Mouse (Mus musculus): ENCODE data around the gene Lhfpl3. TPM values are rescaled to one million over a fixed set of nuclear protein-coding genes. Genes with fewer than 3 reads are reported as not detected.

Lhfpl3 gene
- polyA plus RNA-seq, 1 experiment from 2014 or later = 0.66 TPM

GRCm38 (mm10) chr5:22928746-22929145 is 182.9 kb downstream of the Lhfpl3 start:
- DNase-seq (ENCODE audit: low spot score) = peak; percentile 52
- ATAC-seq (replicated peaks; ENCODE audit: insufficient number of reproducible peaks, low FRiP score, low TSS enrichment, low read depth) = no peak
- H3K27ac ChIP-seq (replicated peaks; ENCODE audit: low read depth, low read length) = no peak overlapping the region
- no peak overlapping the region for H3K9ac ChIP-seq (replicated peaks; ENCODE audit: low read length)
- 26% methylated on average over 2 of the region's 2 CpGs for WGBS
- H3K36me3 ChIP-seq (replicated peaks; ENCODE audit: control insufficient read depth, insufficient read depth, low read depth, low read length) = no peaks in the 10 kb centered on the region
- H3K4me1 ChIP-seq (ENCODE audit: control insufficient read depth, insufficient read depth, low read length) = no peaks in the 10 kb centered on the region
- H3K4me2 ChIP-seq (ENCODE audit: low read depth, low read length) = no peak overlapping the region
- no peaks in the 10 kb centered on the region for H3K27me3 ChIP-seq (ENCODE audit: control insufficient read depth, insufficient read depth, low read length)
- no peaks in the 10 kb centered on the region for H3K9me3 ChIP-seq (replicated peaks; ENCODE audit: control insufficient read depth, low read length)
- H3K4me3 ChIP-seq (ENCODE audit: low read depth, low read length) = no peak overlapping the region

- Histone ChIP-seq H3K4me3 (ENCODE audit: low read depth, low read length) (no peak overlapping the region), H3K27ac (replicated peaks; ENCODE audit: low read depth, low read length) (no peak overlapping the region), H3K4me1 (ENCODE audit: control insufficient read depth, insufficient read depth, low read length) (no peaks in the 10 kb centered on the region), H3K27me3 (ENCODE audit: control insufficient read depth, insufficient read depth, low read length) (no peaks in the 10 kb centered on the region), H3K36me3 (replicated peaks; ENCODE audit: control insufficient read depth, insufficient read depth, low read depth, low read length) (no peaks in the 10 kb centered on the region), H3K4me2 (ENCODE audit: low read depth, low read length) (no peak overlapping the region), H3K9ac (replicated peaks; ENCODE audit: low read length) (no peak overlapping the region), H3K9me3 (replicated peaks; ENCODE audit: control insufficient read depth, low read length) (no peaks in the 10 kb centered on the region)
- ATAC-seq (replicated peaks; ENCODE audit: insufficient number of reproducible peaks, low FRiP score, low TSS enrichment, low read depth) (no peak), DNase-seq (ENCODE audit: low spot score) (peak; percentile 67)
- WGBS = 56% methylated on average over 5 of the region's 5 CpGs
Observed at GRCm38 (mm10) chr5:22943306-22943705, 197.4 kb downstream of the Lhfpl3 start.

- H3K36me3 ChIP-seq (replicated peaks; ENCODE audit: control insufficient read depth, insufficient read depth, low read depth, low read length) = no peaks in the 10 kb centered on the region
- no peak overlapping the region for H3K27ac ChIP-seq (replicated peaks; ENCODE audit: low read depth, low read length)
- no peak overlapping the region for H3K4me2 ChIP-seq (ENCODE audit: low read depth, low read length)
- no peaks in the 10 kb centered on the region for H3K4me1 ChIP-seq (ENCODE audit: control insufficient read depth, insufficient read depth, low read length)
- no peaks in the 10 kb centered on the region for H3K9me3 ChIP-seq (replicated peaks; ENCODE audit: control insufficient read depth, low read length)
- no peak overlapping the region for H3K9ac ChIP-seq (replicated peaks; ENCODE audit: low read length)
- H3K4me3 ChIP-seq (ENCODE audit: low read depth, low read length) = no peak overlapping the region
- ATAC-seq (replicated peaks; ENCODE audit: insufficient number of reproducible peaks, low FRiP score, low TSS enrichment, low read depth) (no peak), DNase-seq (ENCODE audit: low spot score) (no peak)
- 60% methylated on average over 6 of the region's 6 CpGs for WGBS
- no peaks in the 10 kb centered on the region for H3K27me3 ChIP-seq (ENCODE audit: control insufficient read depth, insufficient read depth, low read length)
Observed at GRCm38 (mm10) chr5:22963300-22963699, 217.4 kb downstream of the Lhfpl3 start.

GRCm38 (mm10) chr5:22986771-22987170 is 240.9 kb downstream of the Lhfpl3 start:
- H3K4me3 ChIP-seq (ENCODE audit: low read depth, low read length) = no peak overlapping the region
- ATAC-seq (replicated peaks; ENCODE audit: insufficient number of reproducible peaks, low FRiP score, low TSS enrichment, low read depth) (no peak), DNase-seq (ENCODE audit: low spot score) (no peak)
- no peak overlapping the region for H3K4me2 ChIP-seq (ENCODE audit: low read depth, low read length)
- no peak overlapping the region for H3K9ac ChIP-seq (replicated peaks; ENCODE audit: low read length)
- H3K27me3 ChIP-seq (ENCODE audit: control insufficient read depth, insufficient read depth, low read length) = no peaks in the 10 kb centered on the region
- no peak overlapping the region for H3K27ac ChIP-seq (replicated peaks; ENCODE audit: low read depth, low read length)
- H3K4me1 ChIP-seq (ENCODE audit: control insufficient read depth, insufficient read depth, low read length) = no peaks in the 10 kb centered on the region
- H3K36me3 ChIP-seq (replicated peaks; ENCODE audit: control insufficient read depth, insufficient read depth, low read depth, low read length) = no peaks in the 10 kb centered on the region
- 83% methylated on average over 2 of the region's 2 CpGs for WGBS
- no peaks in the 10 kb centered on the region for H3K9me3 ChIP-seq (replicated peaks; ENCODE audit: control insufficient read depth, low read length)

- ATAC-seq (replicated peaks; ENCODE audit: insufficient number of reproducible peaks, low FRiP score, low TSS enrichment, low read depth) = no peak
Observed at GRCm38 (mm10) chr5:22999811-23000210, 254.0 kb downstream of the Lhfpl3 start.

GRCm38 (mm10) chr5:23003123-23003797 is 257.4 kb downstream of the Lhfpl3 start:
- Histone ChIP-seq H3K4me3 (ENCODE audit: low read depth, low read length) (no peak overlapping the region), H3K27ac (replicated peaks; ENCODE audit: low read depth, low read length) (no peak overlapping the region), H3K4me2 (ENCODE audit: low read depth, low read length) (no peak overlapping the region), H3K27me3 (ENCODE audit: control insufficient read depth, insufficient read depth, low read length) (no peaks in the 10 kb centered on the region), H3K9me3 (replicated peaks; ENCODE audit: control insufficient read depth, low read length) (no peaks in the 10 kb centered on the region), H3K4me1 (ENCODE audit: control insufficient read depth, insufficient read depth, low read length) (no peaks in the 10 kb centered on the region), H3K36me3 (replicated peaks; ENCODE audit: control insufficient read depth, insufficient read depth, low read depth, low read length) (no peaks in the 10 kb centered on the region), H3K9ac (replicated peaks; ENCODE audit: low read length) (no peak overlapping the region)
- WGBS = 77% methylated on average over 2 of the region's 2 CpGs
- ATAC-seq (replicated peaks; ENCODE audit: insufficient number of reproducible peaks, low FRiP score, low TSS enrichment, low read depth) (no peak), DNase-seq (ENCODE audit: low spot score) (no peak)

More at GRCm38 (mm10) chr5:22999811-23000210, 254.0 kb downstream of the Lhfpl3 start:
- no peak for DNase-seq (ENCODE audit: low spot score)
- H3K27ac ChIP-seq (replicated peaks; ENCODE audit: low read depth, low read length) = no peak overlapping the region
- H3K4me1 ChIP-seq (ENCODE audit: control insufficient read depth, insufficient read depth, low read length) = no peaks in the 10 kb centered on the region
- H3K27me3 ChIP-seq (ENCODE audit: control insufficient read depth, insufficient read depth, low read length) = no peaks in the 10 kb centered on the region
- no peaks in the 10 kb centered on the region for H3K36me3 ChIP-seq (replicated peaks; ENCODE audit: control insufficient read depth, insufficient read depth, low read depth, low read length)
- H3K4me3 ChIP-seq (ENCODE audit: low read depth, low read length) = no peak overlapping the region
- WGBS = 76% methylated on average over 3 of the region's 3 CpGs
- no peak overlapping the region for H3K9ac ChIP-seq (replicated peaks; ENCODE audit: low read length)
- H3K4me2 ChIP-seq (ENCODE audit: low read depth, low read length) = no peak overlapping the region
- no peaks in the 10 kb centered on the region for H3K9me3 ChIP-seq (replicated peaks; ENCODE audit: control insufficient read depth, low read length)

GRCm38 (mm10) chr5:23006207-23006606 is 260.3 kb downstream of the Lhfpl3 start:
- no peak for DNase-seq (ENCODE audit: low spot score)
- Histone ChIP-seq H3K4me2 (ENCODE audit: low read depth, low read length) (no peak overlapping the region), H3K36me3 (replicated peaks; ENCODE audit: control insufficient read depth, insufficient read depth, low read depth, low read length) (no peaks in the 10 kb centered on the region), H3K9ac (replicated peaks; ENCODE audit: low read length) (no peak overlapping the region), H3K9me3 (replicated peaks; ENCODE audit: control insufficient read depth, low read length) (no peaks in the 10 kb centered on the region), H3K27ac (replicated peaks; ENCODE audit: low read depth, low read length) (no peak overlapping the region), H3K27me3 (ENCODE audit: control insufficient read depth, insufficient read depth, low read length) (no peaks in the 10 kb centered on the region), H3K4me1 (ENCODE audit: control insufficient read depth, insufficient read depth, low read length) (no peaks in the 10 kb centered on the region), H3K4me3 (ENCODE audit: low read depth, low read length) (no peak overlapping the region)
- ATAC-seq (replicated peaks; ENCODE audit: insufficient number of reproducible peaks, low FRiP score, low TSS enrichment, low read depth) = no peak
- WGBS = 79% methylated on average over 1 of the region's 1 CpGs

GRCm38 (mm10) chr5:23010460-23010859 is 264.6 kb downstream of the Lhfpl3 start:
- WGBS = 77% methylated on average over 1 of the region's 1 CpGs
- ATAC-seq (replicated peaks; ENCODE audit: insufficient number of reproducible peaks, low FRiP score, low TSS enrichment, low read depth) = no peak

More at GRCm38 (mm10) chr5:23010460-23010859, 264.6 kb downstream of the Lhfpl3 start:
- no peaks in the 10 kb centered on the region for H3K27me3 ChIP-seq (ENCODE audit: control insufficient read depth, insufficient read depth, low read length)
- H3K9me3 ChIP-seq (replicated peaks; ENCODE audit: control insufficient read depth, low read length) = no peaks in the 10 kb centered on the region
- H3K4me3 ChIP-seq (ENCODE audit: low read depth, low read length) = no peak overlapping the region
- no peak overlapping the region for H3K27ac ChIP-seq (replicated peaks; ENCODE audit: low read depth, low read length)
- H3K4me2 ChIP-seq (ENCODE audit: low read depth, low read length) = no peak overlapping the region
- no peaks in the 10 kb centered on the region for H3K36me3 ChIP-seq (replicated peaks; ENCODE audit: control insufficient read depth, insufficient read depth, low read depth, low read length)
- DNase-seq (ENCODE audit: low spot score) = no peak
- no peaks in the 10 kb centered on the region for H3K4me1 ChIP-seq (ENCODE audit: control insufficient read depth, insufficient read depth, low read length)
- no peak overlapping the region for H3K9ac ChIP-seq (replicated peaks; ENCODE audit: low read length)
